Mouse (Mus musculus) cerebellum, adult 11-12 months (tissue): ENCODE results near the gene Jup.

ENCODE experiments used
- DNase-seq: peaks from one replicate; pipeline ENCODE4 v3.0.0; 2022

Jup gene

DNA sequence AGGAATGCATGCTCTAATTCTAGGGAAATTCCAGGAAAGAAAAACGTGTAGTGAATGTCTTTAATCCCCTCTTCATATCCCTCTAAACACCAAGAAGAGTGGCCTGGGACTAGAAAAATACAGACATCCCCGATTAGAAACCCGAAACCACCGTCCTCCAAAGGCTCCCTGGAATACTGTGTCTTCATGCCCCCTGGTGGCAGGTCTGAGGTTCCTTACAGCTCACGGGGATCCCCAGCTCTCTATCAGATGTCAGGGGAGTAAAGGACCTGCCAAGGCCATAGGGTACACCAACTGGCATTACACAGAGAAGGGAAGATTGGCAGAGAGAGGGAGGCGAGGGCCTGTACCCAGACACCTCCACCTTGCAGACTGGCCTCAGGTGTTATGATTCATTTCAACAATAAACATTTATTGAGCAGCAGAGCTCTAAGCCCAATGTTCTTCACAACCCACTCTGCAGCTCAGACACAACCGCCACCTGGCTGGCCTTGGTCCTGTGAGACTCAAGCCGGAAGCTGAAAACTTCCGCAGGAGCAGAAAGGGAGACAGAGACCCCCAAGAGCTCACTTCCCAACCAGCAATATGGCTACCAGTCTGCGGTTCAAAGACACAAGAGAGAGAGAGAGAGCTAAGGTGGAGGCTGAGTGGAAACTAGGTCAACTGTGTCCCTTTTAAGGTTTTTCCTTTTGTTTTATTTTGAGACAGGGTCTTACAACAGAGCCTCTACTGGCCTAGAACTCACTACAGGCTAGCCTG is 10.7 kb upstream of the Jup start:
- DNase-seq: peak; percentile 83

GRCm38 (mm10) chr11:100406995-100407705 is 9.6 kb upstream of the Jup start:
- DNase-seq: peak; percentile 96

GRCm38 (mm10) chr11:100406273-100406672 is 8.7 kb upstream of the Jup start:
- DNase-seq: peak; percentile 76

- DNase-seq: peak; percentile 48
Measured at GRCm38 (mm10) chr11:100404456-100405074, 7.0 kb upstream of the Jup start.

GRCm38 (mm10) chr11:100403445-100404134 is 6.0 kb upstream of the Jup start:
- DNase-seq: peak; percentile 36

DNA sequence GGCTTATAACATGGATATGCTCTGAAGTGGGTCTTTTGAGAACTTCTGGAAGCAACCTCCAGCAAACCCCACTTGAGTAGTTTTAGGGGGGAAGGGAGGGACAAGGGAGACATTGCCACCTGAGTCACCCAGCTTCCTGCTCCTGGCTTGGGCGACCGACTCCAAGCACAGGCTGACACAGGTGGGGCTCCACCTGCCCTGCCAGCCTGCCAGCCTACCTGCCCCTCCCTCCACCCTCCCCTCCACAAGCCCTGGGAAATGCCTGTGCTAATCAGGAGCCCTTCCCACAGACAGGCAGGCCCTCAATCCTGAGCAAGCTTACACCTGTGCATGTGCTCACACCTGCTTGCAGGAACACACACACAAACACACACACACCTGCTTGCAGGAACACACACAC is 5.1 kb upstream of the Jup start:
- DNase-seq: peak; percentile 53

DNA sequence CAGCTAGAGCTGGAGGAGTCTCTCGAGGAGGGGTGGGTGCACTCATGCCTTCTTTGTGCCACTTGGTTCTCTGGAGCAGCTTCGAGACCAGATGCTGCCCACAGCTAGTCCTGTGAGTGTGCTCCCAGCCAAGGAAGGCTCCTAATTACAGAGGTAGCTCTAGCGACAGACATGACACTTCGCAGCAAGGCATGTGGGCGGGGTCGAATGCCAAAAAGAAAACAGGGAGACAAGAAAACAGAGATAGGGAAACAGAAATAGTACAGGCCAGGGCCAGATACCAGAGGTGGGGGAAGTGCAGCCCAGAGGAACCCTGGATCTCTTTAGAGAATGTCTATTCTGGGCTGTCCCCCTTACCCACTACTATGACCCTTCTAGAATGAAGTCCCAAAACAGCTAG is 4.7 kb upstream of the Jup start:
- DNase-seq: peak; percentile 46

GRCm38 (mm10) chr11:100400842-100401241 is 3.3 kb upstream of the Jup start:
- DNase-seq: no peak

DNA sequence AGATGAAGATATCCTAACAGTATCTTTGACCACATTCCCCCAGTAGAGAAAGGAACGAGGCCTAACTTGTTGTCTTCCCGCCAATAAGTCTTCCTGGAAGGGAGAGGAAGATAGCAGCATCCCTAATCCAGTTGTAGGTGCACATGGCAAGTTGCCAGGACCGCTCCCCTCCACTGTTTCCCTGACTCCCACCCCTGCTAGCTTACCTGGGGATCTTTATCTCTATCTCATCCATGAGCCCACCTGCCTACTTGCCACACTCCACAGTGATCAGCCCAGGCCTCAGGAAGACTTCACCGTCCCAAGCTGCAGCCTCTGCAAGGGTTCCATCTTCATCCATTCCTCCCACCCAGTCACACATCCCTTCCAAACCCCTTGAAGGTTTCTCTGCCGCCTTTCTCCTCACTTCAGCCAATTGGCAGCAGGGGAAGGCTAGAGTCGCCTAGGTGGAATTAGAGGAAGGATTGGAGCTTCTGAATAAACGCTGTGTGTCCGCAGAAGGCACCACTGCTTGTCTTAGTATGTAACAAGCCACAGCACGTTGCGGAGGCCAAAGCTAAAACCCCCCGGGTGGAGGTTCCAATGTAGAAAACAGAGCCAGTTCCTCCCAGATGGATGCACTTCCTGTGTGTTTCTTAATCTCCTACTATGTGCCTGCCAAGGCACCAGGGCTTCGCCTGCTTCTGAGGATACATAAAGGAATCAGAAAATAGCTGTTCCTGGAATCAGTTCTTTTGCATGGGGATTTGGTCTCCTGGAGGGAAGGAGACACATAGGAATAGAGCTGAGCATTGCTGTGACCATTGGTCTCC is 2.4 kb upstream of the Jup start:
- peak; percentile 63 for DNase-seq

DNA sequence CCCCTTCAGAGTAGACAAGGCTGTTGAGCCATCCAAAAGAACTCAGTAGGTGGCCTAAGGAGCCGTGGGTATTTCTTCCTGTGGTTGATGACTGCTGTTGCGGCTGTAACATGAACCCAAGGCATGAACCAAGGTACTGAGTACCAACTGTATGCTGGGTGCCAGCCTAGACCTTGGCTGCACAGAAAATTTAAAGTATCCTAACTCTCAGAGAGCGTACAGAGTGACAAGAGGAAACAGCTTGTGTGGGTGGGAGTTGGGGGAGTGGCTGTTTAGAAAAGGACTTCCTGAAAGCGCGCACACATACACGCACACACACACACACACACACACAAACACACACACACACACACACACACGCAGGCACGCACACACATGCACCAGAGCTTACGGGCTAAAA is 1.8 kb upstream of the Jup start:
- peak; percentile 34 for DNase-seq

DNA sequence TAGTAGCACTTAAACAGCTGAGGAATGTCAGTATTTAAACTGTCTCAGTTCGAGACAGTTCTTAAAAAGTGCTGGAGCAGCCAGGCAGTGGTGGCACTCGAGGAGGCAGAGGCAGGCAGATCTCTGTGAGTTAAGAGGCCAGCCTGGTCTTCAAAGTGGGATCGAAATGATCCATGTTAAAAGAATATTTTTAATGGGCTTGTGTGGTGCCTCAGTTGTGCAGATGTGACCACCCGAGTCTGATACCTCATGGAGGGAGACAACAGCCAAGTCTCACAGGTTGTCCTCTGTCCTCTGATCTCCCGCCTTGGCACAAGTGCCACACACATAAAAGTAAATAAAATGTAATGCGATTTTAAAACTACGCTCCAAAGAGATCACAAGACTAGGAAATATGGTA is 954 bp upstream of the Jup start:
- peak; percentile 53 for DNase-seq

DNA sequence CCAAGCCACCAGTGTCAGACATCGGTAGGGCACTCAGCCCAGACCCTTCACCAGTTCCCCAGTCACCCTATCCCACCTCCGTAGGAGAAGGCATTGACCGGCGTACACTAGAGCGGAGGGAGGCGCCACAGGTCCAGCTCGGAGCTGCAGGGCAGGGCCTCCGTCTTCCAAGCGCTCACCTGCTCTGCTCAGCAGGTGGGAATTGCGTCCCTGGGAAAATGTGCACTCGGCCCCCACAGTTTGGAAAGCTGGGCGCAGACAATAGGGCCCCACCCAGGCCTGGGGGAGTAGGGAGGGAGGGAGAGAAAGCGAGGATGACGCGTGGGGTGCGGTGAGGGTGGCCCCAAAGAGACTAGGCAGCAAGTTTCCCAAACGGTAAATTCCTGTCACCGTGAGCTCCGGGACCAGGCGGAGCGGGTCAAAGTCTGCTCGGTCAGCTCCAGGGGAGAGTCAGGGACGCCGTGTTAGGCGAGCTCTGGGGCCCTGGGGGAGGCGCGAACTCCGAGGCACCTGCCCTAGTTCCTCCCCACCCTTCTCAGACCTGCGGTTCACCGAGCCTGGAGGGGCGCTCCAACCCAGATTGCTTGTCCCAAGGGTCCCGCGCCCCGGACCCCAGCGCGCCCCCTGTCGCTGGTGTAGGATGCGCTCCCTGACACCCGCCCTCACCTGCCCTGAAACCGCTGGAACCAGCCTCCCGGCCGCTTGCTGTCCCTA is 520 bp downstream of the Jup start:
- DNase-seq: peak; percentile 86

GRCm38 (mm10) chr11:100395861-100396631 is 1.5 kb downstream of the Jup start:
- peak; percentile 86 for DNase-seq

- DNase-seq: peak; percentile 91
Measured at GRCm38 (mm10) chr11:100395200-100395599, 2.4 kb downstream of the Jup start.

DNA sequence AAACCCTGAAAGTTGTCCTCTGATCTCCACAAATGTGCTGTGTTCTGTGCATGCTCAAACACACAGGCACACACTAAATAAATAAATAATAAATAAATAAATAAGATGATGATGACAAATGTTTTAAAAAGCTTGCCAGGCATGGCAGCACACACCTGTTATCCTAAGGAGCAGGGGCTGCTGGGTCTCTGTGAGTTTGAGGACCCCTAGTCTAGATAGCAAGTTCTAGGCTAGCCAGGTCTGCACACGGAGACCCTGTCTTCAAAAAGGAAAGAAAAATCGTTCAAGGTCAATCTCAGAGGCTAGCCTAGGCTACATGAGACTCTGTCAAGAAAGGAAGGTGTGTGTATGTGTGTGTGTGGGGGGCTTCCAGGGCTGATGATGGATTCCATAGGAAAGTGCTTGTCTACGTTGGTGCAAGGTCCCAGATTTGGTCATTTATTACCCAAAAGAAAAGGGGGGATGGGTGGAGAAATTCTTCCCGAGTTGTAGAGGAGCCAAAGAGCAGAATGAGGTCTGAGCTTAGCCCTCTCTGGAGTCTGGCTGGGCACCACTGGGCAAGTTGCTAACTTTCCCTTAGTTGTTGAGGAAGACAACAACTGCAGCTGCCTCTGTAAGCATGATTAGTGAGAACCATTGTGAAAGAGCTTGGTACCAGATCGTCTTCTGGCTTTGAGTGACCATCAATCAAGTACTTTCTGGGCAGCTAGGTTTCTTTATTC is 3.0 kb downstream of the Jup start:
- DNase-seq: peak; percentile 55

DNA sequence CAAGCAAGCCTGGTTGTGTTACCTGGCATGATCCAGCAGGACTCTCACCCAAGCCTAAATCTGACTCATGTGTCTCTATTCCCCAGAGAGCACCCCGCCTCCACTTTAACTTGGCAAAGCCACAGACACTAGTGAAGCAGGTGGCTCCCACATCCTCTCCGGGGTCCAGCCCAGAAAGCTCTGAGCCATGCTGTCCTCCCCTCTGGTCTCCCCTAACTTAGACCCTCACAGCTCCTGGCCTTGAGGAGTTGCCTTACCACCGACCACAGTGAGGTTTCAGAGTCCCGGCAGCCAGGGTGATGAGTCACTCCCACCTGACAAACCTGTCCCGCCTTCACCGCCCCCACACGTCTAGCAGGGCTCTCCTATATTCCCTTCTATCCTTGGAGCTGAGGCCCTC is 3.8 kb downstream of the Jup start:
- peak; percentile 77 for DNase-seq

DNA sequence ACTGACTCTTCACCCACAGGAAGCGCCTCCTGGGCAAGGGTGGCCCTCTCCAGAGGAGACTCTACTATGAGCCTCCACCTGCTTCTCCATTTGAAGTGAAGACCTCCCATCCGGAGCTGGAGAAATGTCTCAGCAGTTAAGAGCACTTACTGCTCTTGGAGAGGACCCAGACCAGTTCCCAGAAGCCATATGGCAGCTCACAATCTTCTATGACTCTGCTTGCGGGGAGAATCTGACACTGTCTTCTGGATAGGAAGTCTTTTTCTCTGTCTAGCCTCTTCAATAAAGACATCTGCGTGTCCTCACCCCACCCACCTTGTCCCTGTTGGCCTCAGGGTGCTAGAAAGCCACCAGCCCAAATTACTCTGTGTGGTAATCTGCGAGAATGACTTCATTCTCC is 4.6 kb downstream of the Jup start:
- no peak for DNase-seq

GRCm38 (mm10) chr11:100391884-100392345 is 5.6 kb downstream of the Jup start:
- DNase-seq: no peak

DNA sequence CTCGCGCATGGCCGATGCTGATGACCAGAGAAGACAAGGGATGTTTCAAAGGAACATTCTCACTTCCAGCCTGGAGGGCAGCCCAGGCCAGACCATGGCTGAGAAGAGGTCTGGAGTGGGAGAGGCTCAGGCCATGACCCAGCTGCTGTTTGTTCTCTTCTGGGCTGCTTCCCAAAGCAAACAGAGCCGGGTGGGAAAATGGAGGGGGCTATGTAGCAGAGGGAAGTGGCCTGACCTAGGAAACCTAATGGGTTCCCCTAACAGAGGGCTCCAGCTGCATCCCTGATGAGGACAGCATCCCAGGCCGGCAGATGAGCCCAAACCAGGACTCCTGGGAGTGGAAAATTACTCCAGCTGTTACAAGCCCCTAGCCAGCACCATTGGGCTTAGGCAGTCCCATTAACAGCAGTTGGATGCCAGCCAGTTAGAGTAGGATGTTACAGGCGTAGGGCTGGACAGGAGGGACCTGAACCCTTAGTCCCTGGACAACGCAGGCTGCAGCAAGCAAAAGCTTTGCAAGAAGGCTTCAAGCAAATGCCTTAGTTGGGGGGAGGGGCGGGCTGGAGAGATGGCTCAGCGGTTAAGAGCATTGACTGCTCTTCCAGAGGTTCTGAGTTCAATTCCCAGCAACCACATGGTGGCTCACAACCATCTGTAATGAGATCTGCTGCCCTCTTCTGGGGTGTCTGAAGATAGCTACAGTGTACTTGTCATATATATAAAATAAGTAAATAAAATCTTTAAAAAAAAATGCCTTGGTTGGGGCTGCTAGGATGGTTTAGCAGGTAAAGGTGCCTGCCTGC is 6.3 kb downstream of the Jup start:
- peak; percentile 67 for DNase-seq
